Mouse (Mus musculus): Measurements from ENCODE around the gene Grik4.

GRCm38 (mm10) chr9:42642821-42643220 lies 301.5 kb downstream of the Grik4 start:
- TF ChIP-seq CTCF (IDR thresholded peaks at IDR 0.05; ENCODE audit: low read depth) = no peak
- no peak for TF ChIP-seq EP300 (IDR thresholded peaks at IDR 0.05; ENCODE audit: low read depth)

All from liver, embryonic 14.5 days (tissue).